Mouse (Mus musculus) olfactory bulb, adult 2 months (tissue): ENCODE results near the gene Ethe1.
A peak's percentile ranks its signal among the peaks of the same experiment; 100 is the strongest.

Experiments used
- CTCF ChIP-seq: fragments of 200-500 bp; IDR thresholded peaks from 2 replicates; pipeline ENCODE4 v1.5.1; 2012; ENCODE audit warnings: low read depth, mild to moderate bottlenecking, low read length, moderate library complexity; ENCODE audit not compliant: insufficient read depth
- POLR2A ChIP-seq: fragments of 200-500 bp; IDR thresholded peaks from 2 replicates; pipeline ENCODE4 v1.6.1; 2012; ENCODE audit warnings: mild to moderate bottlenecking, low read depth, low read length, moderate library complexity; ENCODE audit not compliant: insufficient read depth

- TF ChIP-seq CTCF: peak; percentile 61; the same call in 1 of the 2 replicates
- TF ChIP-seq POLR2A: no peak
These were observed 55.1 kb downstream of the Ethe1 start for GRCm38 (mm10) chr7:24642491-24642890.
